Mouse (Mus musculus): ENCODE data around the gene Tenm3. TPM values are rescaled to one million over a fixed set of nuclear protein-coding genes. Genes with fewer than 3 reads are reported as not detected.

The Tenm3 gene
- polyA plus RNA-seq, 2 experiments, result 2.2 to 3.1 TPM

DNA sequence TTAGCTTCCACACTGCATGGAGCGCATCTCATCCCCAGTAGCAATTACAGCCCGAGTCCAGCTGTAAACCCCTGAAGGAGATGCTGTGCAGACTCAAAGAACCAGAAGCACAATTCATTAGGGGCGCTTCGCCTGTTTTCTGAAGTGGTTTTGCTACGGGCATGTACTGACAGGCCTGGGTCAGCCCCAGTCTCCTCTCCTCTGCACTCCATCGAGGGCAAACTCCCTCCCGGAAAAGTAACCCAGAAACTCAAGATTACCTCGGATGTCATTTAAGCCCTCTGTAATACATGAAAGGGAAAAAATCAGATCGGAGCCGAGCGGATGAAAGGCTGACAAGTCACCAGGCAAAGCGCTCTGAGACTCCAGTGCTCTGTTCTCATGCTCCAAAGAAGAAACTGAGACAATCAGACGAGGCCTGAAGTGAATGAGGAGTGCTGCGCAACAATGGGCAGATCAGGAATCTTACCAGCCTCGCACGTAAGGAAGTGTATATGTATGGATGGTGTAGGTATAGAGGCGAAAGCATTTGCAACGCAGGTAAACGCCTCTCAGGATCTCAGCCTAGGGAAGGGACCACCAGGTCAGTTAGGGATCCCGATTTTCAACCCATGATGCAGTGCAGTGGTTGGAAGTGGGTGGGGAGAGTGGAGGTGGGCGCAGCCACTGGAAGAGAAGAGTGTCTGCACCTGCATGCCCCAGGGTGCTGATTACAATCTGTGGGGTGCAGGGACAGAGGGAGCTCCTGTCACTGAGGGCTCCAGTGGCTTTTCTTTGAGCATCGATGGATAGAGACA is 387.2 kb downstream of the Tenm3 start:
- H3K9me3 ChIP-seq (ENCODE audit: control insufficient read depth, low read length), result no peaks in the 10 kb centered on the region
- ATAC-seq (ENCODE audit: insufficient read depth), result no peak
- WGBS (ENCODE audit: insufficient replicate concordance), result 53% methylated on average over 22 of the region's 22 CpGs

DNA sequence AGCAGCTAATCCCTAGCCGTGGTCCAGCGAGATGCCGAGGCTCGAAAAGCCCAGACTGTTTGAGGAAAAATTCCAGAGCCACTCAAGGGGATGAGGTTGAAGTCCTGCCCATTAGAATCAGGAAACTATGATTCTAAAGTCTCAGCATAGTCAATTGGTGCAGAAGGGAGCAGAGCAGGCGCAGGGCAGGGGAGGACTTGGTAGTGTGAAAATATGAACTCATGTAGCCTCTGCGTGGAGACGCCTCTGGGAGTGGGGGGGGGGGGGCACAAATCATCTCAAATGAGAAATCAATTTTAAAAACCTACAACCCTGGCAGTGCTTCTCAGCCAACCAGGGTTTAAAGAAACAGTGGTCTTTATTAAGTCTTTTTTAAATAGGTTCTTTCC is 392.5 kb downstream of the Tenm3 start:
- H3K36me3 ChIP-seq (replicated peaks; ENCODE audit: control insufficient read depth, insufficient read depth, low read depth), result no peaks in the 10 kb centered on the region
- no peak overlapping the region for H3K9ac ChIP-seq (replicated peaks)
- H3K4me3 ChIP-seq (ENCODE audit: insufficient read depth in 1 of 2, low read depth in 2 of 2, low read length in 2 of 2), result no peak overlapping the region
- DNase-seq (ENCODE audit: low read depth in 3 of 3, low spot score in 3 of 3), result no peak
- no peak for ATAC-seq (ENCODE audit: insufficient read depth)
- no peak overlapping the region for H3K4me2 ChIP-seq (ENCODE audit: low read depth)
- no peak overlapping the region for H3K27ac ChIP-seq
- WGBS (ENCODE audit: insufficient replicate concordance), result 67% methylated on average over 7 of the region's 7 CpGs
- no peaks in the 10 kb centered on the region for H3K27me3 ChIP-seq (ENCODE audit: control insufficient read depth, insufficient read depth, low read length)
- no peaks in the 10 kb centered on the region for H3K4me1 ChIP-seq (replicated peaks; ENCODE audit: control insufficient read depth in 2 of 2, insufficient read depth in 2 of 2, low read length in 1 of 2)
- no peaks in the 10 kb centered on the region for H3K9me3 ChIP-seq (ENCODE audit: control insufficient read depth, low read length)
- TF ChIP-seq CTCF (IDR thresholded peaks at IDR 0.05; ENCODE audit: low read depth) (no peak), EP300 (IDR thresholded peaks at IDR 0.05; ENCODE audit: low read depth) (no peak)

More for the DNA sequence above, 387.2 kb downstream of the Tenm3 start:
- H3K27me3 ChIP-seq (ENCODE audit: control insufficient read depth, insufficient read depth, low read length), result no peaks in the 10 kb centered on the region
- no peaks in the 10 kb centered on the region for H3K4me1 ChIP-seq (replicated peaks; ENCODE audit: control insufficient read depth in 2 of 2, insufficient read depth in 2 of 2, low read length in 1 of 2)
- no peaks in the 10 kb centered on the region for H3K36me3 ChIP-seq (replicated peaks; ENCODE audit: control insufficient read depth, insufficient read depth, low read depth)
- H3K9ac ChIP-seq (replicated peaks), result no peak overlapping the region
- no peak overlapping the region for H3K4me3 ChIP-seq (ENCODE audit: insufficient read depth in 1 of 2, low read depth in 2 of 2, low read length in 2 of 2)
- no peak overlapping the region for H3K27ac ChIP-seq
- no peak for DNase-seq (ENCODE audit: low read depth in 3 of 3, low spot score in 3 of 3)
- no peak overlapping the region for H3K4me2 ChIP-seq (ENCODE audit: low read depth)
- TF ChIP-seq EP300 (IDR thresholded peaks at IDR 0.05; ENCODE audit: low read depth), result no peak
- no peak for TF ChIP-seq CTCF (IDR thresholded peaks at IDR 0.05; ENCODE audit: low read depth)

DNA sequence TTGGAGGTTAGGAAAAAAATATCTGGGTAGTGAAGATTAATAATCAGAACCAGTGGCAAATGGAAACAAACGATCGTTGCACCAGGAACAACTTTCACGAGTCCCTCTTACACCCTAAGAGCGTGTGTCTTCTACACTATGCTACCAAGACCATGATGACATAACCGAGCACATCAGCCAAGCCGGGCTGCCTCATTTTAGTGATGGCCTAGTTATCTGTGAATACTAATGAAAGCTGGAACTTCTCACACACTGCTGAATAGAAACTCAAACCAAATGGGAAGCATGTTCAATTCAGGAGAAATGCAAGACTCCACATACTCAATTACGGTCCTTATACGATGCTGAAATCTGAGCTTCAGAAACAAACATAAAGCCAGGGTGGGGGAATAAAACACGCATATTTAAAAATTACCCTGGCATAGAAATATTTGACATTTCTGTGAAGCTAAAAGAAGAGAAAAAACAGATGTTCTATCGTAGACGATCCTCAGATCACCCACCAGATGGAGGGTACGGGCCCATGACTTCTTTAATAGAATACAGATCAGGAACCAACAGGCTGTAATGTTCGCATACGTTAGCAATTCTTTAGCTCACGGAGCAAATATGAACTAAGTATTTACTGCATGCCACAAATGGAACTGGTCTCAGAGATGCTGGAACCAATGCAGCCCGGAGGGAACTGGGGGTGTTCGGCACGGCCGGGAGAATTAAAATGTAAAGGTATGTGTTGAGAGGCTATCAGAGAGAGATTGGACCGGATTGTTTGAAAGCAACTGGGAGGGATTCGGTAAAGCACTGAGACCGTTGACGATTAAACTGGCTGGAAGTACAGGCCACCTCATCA is 393.1 kb downstream of the Tenm3 start:
- WGBS (ENCODE audit: insufficient replicate concordance), result 72% methylated on average over 23 of the region's 23 CpGs
- ATAC-seq (ENCODE audit: insufficient read depth), result no peak
- Histone ChIP-seq H3K27ac (no peak overlapping the region), H3K27me3 (ENCODE audit: control insufficient read depth, insufficient read depth, low read length) (no peaks in the 10 kb centered on the region), H3K9me3 (ENCODE audit: control insufficient read depth, low read length) (no peaks in the 10 kb centered on the region), H3K4me2 (ENCODE audit: low read depth) (no peak overlapping the region), H3K36me3 (replicated peaks; ENCODE audit: control insufficient read depth, insufficient read depth, low read depth) (no peaks in the 10 kb centered on the region), H3K4me1 (replicated peaks; ENCODE audit: control insufficient read depth in 2 of 2, insufficient read depth in 2 of 2, low read length in 1 of 2) (no peaks in the 10 kb centered on the region), H3K4me3 (ENCODE audit: insufficient read depth in 1 of 2, low read depth in 2 of 2, low read length in 2 of 2) (no peak overlapping the region), H3K9ac (replicated peaks) (no peak overlapping the region)
- TF ChIP-seq EP300 (IDR thresholded peaks at IDR 0.05; ENCODE audit: low read depth), result no peak
- no peak for TF ChIP-seq CTCF (IDR thresholded peaks at IDR 0.05; ENCODE audit: low read depth)
- DNase-seq (ENCODE audit: low read depth in 3 of 3, low spot score in 3 of 3), result no peak

DNA sequence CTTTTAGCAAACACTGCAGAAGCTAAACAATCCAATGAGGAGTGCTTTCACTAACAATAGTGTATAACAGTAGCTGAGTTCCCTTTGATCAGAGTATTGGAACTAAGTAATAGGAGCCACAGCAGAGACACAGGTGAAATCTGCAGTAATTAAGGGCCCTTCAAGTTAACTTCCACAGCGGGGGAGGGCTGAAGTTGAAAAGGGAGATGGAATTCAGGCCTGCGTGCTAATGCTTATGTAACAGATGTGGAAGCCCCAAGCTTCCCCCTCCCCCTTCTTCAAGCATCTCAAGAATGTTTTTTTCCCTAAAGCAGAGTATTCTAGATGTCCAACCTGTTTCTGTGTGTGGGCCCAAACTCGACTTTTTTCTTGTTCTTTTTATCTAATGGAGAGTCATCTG is 394.1 kb downstream of the Tenm3 start:
- no peaks in the 10 kb centered on the region for H3K9me3 ChIP-seq (ENCODE audit: control insufficient read depth, low read length)
- H3K4me3 ChIP-seq (ENCODE audit: insufficient read depth in 1 of 2, low read depth in 2 of 2, low read length in 2 of 2), result no peak overlapping the region
- no peak for TF ChIP-seq CTCF (IDR thresholded peaks at IDR 0.05; ENCODE audit: low read depth)
- TF ChIP-seq EP300 (IDR thresholded peaks at IDR 0.05; ENCODE audit: low read depth), result no peak
- H3K27ac ChIP-seq, result no peak overlapping the region
- ATAC-seq (ENCODE audit: insufficient read depth) (no peak), DNase-seq (ENCODE audit: low read depth in 3 of 3, low spot score in 3 of 3) (no peak)
- no peaks in the 10 kb centered on the region for H3K36me3 ChIP-seq (replicated peaks; ENCODE audit: control insufficient read depth, insufficient read depth, low read depth)
- no peaks in the 10 kb centered on the region for H3K4me1 ChIP-seq (replicated peaks; ENCODE audit: control insufficient read depth in 2 of 2, insufficient read depth in 2 of 2, low read length in 1 of 2)
- no peak overlapping the region for H3K9ac ChIP-seq (replicated peaks)
- WGBS (ENCODE audit: insufficient replicate concordance), result 26% methylated on average over 3 of the region's 3 CpGs
- no peaks in the 10 kb centered on the region for H3K27me3 ChIP-seq (ENCODE audit: control insufficient read depth, insufficient read depth, low read length)
- H3K4me2 ChIP-seq (ENCODE audit: low read depth), result no peak overlapping the region

DNA sequence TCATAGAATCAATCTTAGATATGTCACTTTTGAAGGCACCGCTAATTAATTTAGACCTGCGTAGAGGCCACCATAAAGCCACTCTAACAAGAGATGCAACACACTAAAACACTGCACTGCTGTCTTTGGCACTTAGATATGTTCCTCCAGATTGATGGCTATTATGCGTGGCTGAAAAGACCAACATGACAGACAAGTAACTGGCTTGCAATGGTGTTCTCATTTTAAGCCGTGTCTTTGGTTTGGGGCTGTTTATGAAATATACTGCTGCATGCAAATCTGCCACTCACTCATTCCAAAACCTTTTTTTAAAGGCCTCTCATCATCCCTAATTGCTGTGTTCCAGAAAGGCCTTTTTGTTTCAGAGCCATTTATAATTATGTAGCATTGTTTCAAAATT is 398.1 kb downstream of the Tenm3 start:
- Histone ChIP-seq H3K4me2 (ENCODE audit: low read depth) (no peak overlapping the region), H3K27me3 (ENCODE audit: control insufficient read depth, insufficient read depth, low read length) (no peaks in the 10 kb centered on the region), H3K9ac (replicated peaks) (no peak overlapping the region), H3K9me3 (ENCODE audit: control insufficient read depth, low read length) (no peaks in the 10 kb centered on the region), H3K4me3 (ENCODE audit: insufficient read depth in 1 of 2, low read depth in 2 of 2, low read length in 2 of 2) (no peak overlapping the region), H3K27ac (no peak overlapping the region), H3K36me3 (replicated peaks; ENCODE audit: control insufficient read depth, insufficient read depth, low read depth) (no peaks in the 10 kb centered on the region), H3K4me1 (replicated peaks; ENCODE audit: control insufficient read depth in 2 of 2, insufficient read depth in 2 of 2, low read length in 1 of 2) (no peaks in the 10 kb centered on the region)
- ATAC-seq (ENCODE audit: insufficient read depth) (no peak), DNase-seq (ENCODE audit: low read depth in 3 of 3, low spot score in 3 of 3) (no peak)
- WGBS (ENCODE audit: insufficient replicate concordance), result 72% methylated on average over 4 of the region's 4 CpGs
- TF ChIP-seq CTCF (IDR thresholded peaks at IDR 0.05; ENCODE audit: low read depth), result no peak
- no peak for TF ChIP-seq EP300 (IDR thresholded peaks at IDR 0.05; ENCODE audit: low read depth)
